Mouse (Mus musculus): ENCODE measurements around the gene Hdgfl2.

DNA sequence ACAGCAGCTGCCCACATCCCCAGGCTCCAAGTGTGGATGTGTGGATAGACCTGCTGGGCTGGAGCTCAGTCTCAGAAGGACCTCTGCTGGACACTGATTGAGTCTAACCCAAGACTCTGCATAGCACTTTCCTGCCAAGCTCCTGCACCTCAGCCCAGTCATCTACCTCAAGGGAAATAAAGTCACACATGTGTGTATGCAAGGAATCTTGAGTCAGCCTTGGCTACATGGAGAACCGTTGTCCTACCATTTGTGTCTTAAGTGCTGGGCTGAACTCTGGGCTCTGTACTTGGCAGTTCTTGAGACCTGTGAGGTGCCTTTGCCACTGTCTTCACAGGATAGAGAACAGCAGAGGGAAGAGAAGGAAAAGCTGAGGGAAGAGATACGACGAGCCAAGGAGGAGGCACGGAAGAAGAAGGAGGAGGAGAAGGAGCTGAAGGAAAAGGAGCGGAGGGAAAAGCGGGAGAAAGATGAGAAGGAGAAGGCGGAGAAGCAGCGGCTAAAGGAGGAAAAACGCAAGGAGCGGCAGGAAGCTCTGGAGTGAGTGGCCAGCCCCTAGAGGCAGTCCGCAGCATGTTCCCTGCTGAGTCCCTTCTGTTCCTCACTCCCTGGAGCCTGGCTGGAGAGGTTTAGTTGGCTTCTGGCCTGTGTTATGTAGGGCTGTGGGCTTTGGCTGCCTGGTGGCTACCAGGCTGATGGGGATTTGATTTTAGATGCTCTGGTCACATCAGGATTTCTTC lies 21.9 kb upstream of the Hdgfl2 start:
- TF ChIP-seq CTCF (IDR thresholded peaks at IDR 0.05) (0 out of 2 replicates have a peak, but pooled peaks have one; percentile 3), EP300 (IDR thresholded peaks at IDR 0.05; ENCODE audit: insufficient read depth, low read depth, low read length) (no peak), POLR2A (IDR thresholded peaks at IDR 0.05; ENCODE audit: insufficient read depth, low read depth, low read length) (no peak)
